In the genomic region with DNA sequence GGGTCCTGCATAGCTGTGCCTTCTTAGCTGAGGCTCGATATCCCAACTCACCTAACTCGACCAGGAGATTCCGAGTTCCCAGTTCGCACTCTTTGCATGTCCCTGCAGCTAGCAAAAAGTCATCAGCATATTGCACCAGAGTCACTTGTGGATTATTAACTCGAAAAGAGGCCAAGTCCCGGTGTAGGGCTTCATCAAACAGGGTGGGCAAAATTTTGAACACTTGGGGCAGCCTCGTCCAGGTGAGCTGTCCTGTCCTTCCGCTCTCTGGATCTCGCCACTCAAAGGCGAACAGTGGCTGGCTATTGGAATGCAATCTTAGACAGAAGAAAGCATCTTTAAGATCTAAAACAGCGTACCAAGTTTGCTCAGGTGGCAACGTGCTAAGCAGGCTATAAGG, we compare ENCODE assay signal across 14 mouse cellular contexts. TPM values are rescaled to one million over a fixed set of nuclear protein-coding genes. Genes with fewer than 3 reads are reported as not detected.
"Had no signal": no experiment of that assay in that cellular context is flagged by ENCODE, and none has a peak within 500 bp of the region (broad histone marks: within the 10 kb centered on the region; RNA-seq: fewer than 3 reads in every experiment).

No protein-coding gene starts in this region.

RNA-seq across cellular contexts. Expression of a gene that starts 8.9 kb away (rescaled TPM):
- polyA plus RNA-seq: forebrain, embryonic 15.5 days; heart, embryonic 10.5 days; heart, embryonic 12.5 days; heart, embryonic 14.5 days; hindbrain, embryonic 10.5 days; hindbrain, embryonic 12.5 days; inflammation-experienced regulatory T-cells, adult 6 months; kidney, embryonic 14.5 days; limb, embryonic 11.5 days; limb, embryonic 13.5 days; liver, embryonic 12.5 days; liver, embryonic 16.5 days had no signal

RNA-seq across cellular contexts. Expression of a gene that starts 10.1 kb away (rescaled TPM):
- polyA plus RNA-seq: heart, embryonic 14.5 days; heart, embryonic 16.5 days; inflammation-experienced regulatory T-cells, adult 6 months; liver, adult 2 months; liver, embryonic 12.5 days; liver, embryonic 16.5 days had no signal
